Comparison of ENCODE assay signal across 7 mouse cellular contexts in genomic region chr15:79833251-79834050, GRCm38 (mm10). TPM values are rescaled to one million over a fixed set of nuclear protein-coding genes. Genes with fewer than 3 reads are reported as not detected.
A peak's percentile ranks its signal among the peaks of the same experiment; 100 is the strongest.
DNase-seq lines count a peak whose midpoint lies in the region; ATAC-seq lines count a peak whose summit lies in the region.

No protein-coding gene starts in this region.

- H3K27ac ChIP-seq in forebrain, embryonic 11.5 days (ENCODE audit: low read depth, low read length) = peak overlapping the region; percentile 79
- peak overlapping the region; percentile 87 for H3K27ac ChIP-seq in intestine, embryonic 16.5 days (ENCODE audit: low read length)
- H3K27ac ChIP-seq in lung, embryonic 15.5 days = peak overlapping the region; percentile 95

- H3K4me3 ChIP-seq in forebrain, embryonic 11.5 days (ENCODE audit: low read depth, low read length) = peak overlapping the region; percentile 65
- peak overlapping the region; percentile 77 for H3K4me3 ChIP-seq in intestine, embryonic 16.5 days (ENCODE audit: low read length)
- peak overlapping the region; percentile 85 for H3K4me3 ChIP-seq in lung, embryonic 15.5 days

- under 1% methylated on average over 35 of the region's 41 CpGs for WGBS in forebrain, embryonic 11.5 days
- under 1% methylated on average over 39 of the region's 41 CpGs for WGBS in intestine, embryonic 16.5 days
- WGBS in lung, embryonic 15.5 days = under 1% methylated on average over 39 of the region's 41 CpGs

- peak; percentile 41 to 44 for DNase-seq in spleen, postnatal 10 days (ENCODE audit: low spot score in 2 of 2)
- no peak for DNase-seq in spleen, adult 12 weeks (ENCODE audit: low spot score)
- peak; percentile 57 for DNase-seq in brain, adult 2 months (ENCODE audit: low read depth, low spot score)
- peak; percentile 72 for DNase-seq in forebrain, embryonic 11.5 days (ENCODE audit: low spot score)
- peak; percentile 66 to 72 for DNase-seq in right cerebral cortex, postnatal 10 days (ENCODE audit: low spot score in 2 of 2)

- H3K36me3 ChIP-seq in forebrain, embryonic 11.5 days (ENCODE audit: control insufficient read depth, insufficient read depth, low read length) = no peaks in the 10 kb centered on the region
- no peaks in the 10 kb centered on the region for H3K36me3 ChIP-seq in intestine, embryonic 16.5 days (ENCODE audit: control insufficient read depth, insufficient read depth, low read length)
- peaks cover 13% of the 10 kb centered on the region; the same call in 1 of the 2 replicates for H3K36me3 ChIP-seq in lung, embryonic 15.5 days

- H3K4me1 ChIP-seq in forebrain, embryonic 11.5 days (replicated peaks; ENCODE audit: control insufficient read depth, insufficient read depth, low read length) = peaks cover 25% of the 10 kb centered on the region; the same call in 1 of the 2 replicates
- H3K4me1 ChIP-seq in intestine, embryonic 16.5 days (ENCODE audit: control insufficient read depth, insufficient read depth, low read length) = peaks cover 14% of the 10 kb centered on the region
- H3K4me1 ChIP-seq in lung, embryonic 15.5 days = peaks cover 52% of the 10 kb centered on the region

- no peaks in the 10 kb centered on the region for H3K27me3 ChIP-seq in forebrain, embryonic 11.5 days (ENCODE audit: control insufficient read depth, insufficient read depth, low read length)
- no peaks in the 10 kb centered on the region for H3K27me3 ChIP-seq in intestine, embryonic 16.5 days (replicated peaks; ENCODE audit: control insufficient read depth, insufficient read depth, low read length)
- H3K27me3 ChIP-seq in lung, embryonic 15.5 days = no peaks in the 10 kb centered on the region

- H3K9ac ChIP-seq in forebrain, embryonic 11.5 days (ENCODE audit: low read length) = peak overlapping the region; percentile 90
- H3K9ac ChIP-seq in intestine, embryonic 16.5 days (ENCODE audit: low read depth, low read length) = peak overlapping the region; percentile 72
- H3K9ac ChIP-seq in lung, embryonic 15.5 days = peak overlapping the region; percentile 89

- H3K9me3 ChIP-seq in forebrain, embryonic 11.5 days (ENCODE audit: control insufficient read depth, low read length) = no peaks in the 10 kb centered on the region
- no peaks in the 10 kb centered on the region for H3K9me3 ChIP-seq in intestine, embryonic 16.5 days (ENCODE audit: control insufficient read depth, low read length)
- H3K9me3 ChIP-seq in lung, embryonic 15.5 days = no peaks in the 10 kb centered on the region

- ATAC-seq in forebrain, embryonic 11.5 days (replicated peaks; ENCODE audit: low FRiP score) = peak; percentile 11
- peak; percentile 16 for ATAC-seq in intestine, embryonic 16.5 days
- peak; percentile 55 for ATAC-seq in lung, embryonic 15.5 days (ENCODE audit: borderline replicate concordance, extremely low read depth, low FRiP score, low TSS enrichment)

- H3K4me2 ChIP-seq in forebrain, embryonic 11.5 days (ENCODE audit: low read depth, low read length, severe bottlenecking) = peak overlapping the region; percentile 94
- H3K4me2 ChIP-seq in intestine, embryonic 16.5 days (ENCODE audit: low read depth, low read length) = peak overlapping the region; percentile 95
- H3K4me2 ChIP-seq in lung, embryonic 15.5 days = peak overlapping the region; percentile 89

RNA-seq across cellular contexts. Expression of gene Npcd, which starts 0.6 kb away (rescaled TPM):
- polyA plus RNA-seq in forebrain, embryonic 11.5 days (2014; fragmentation: Nextera tagmentation; extraction: Ambion mirVana) = not detected in 2 replicates
- not detected in 2 replicates for polyA plus RNA-seq in intestine, embryonic 16.5 days (2015; fragmentation: Nextera tagmentation; extraction: Ambion mirVana)
- polyA plus RNA-seq in lung, embryonic 15.5 days (2015; fragmentation: Nextera tagmentation; extraction: Ambion mirVana) = 0.55 TPM in 1 of 2 replicates, not detected in the other

RNA-seq across cellular contexts. Expression of gene Cbx6, which starts 1.0 kb away (rescaled TPM):
- 31.2 and 32.3 TPM in 2 replicates for polyA plus RNA-seq in forebrain, embryonic 11.5 days (2014; fragmentation: Nextera tagmentation; extraction: Ambion mirVana)
- 31.4 and 31.6 TPM in 2 replicates for polyA plus RNA-seq in intestine, embryonic 16.5 days (2015; fragmentation: Nextera tagmentation; extraction: Ambion mirVana)
- 72.9 and 73.8 TPM in 2 replicates for polyA plus RNA-seq in lung, embryonic 15.5 days (2015; fragmentation: Nextera tagmentation; extraction: Ambion mirVana)

RNA-seq across cellular contexts. Expression of gene Nptxr, which starts 28.9 kb away (rescaled TPM):
- polyA plus RNA-seq in forebrain, embryonic 11.5 days (2014; fragmentation: Nextera tagmentation; extraction: Ambion mirVana) = 1.4 and 2.1 TPM in 2 replicates
- 1.3 and 1.8 TPM in 2 replicates for polyA plus RNA-seq in intestine, embryonic 16.5 days (2015; fragmentation: Nextera tagmentation; extraction: Ambion mirVana)
- 2.8 and 3.4 TPM in 2 replicates for polyA plus RNA-seq in lung, embryonic 15.5 days (2015; fragmentation: Nextera tagmentation; extraction: Ambion mirVana)

RNA-seq across cellular contexts. Expression of gene Dnal4, which starts 55.8 kb away (rescaled TPM):
- 63.9 and 76.7 TPM in 2 replicates for polyA plus RNA-seq in forebrain, embryonic 11.5 days (2014; fragmentation: Nextera tagmentation; extraction: Ambion mirVana)
- 38.8 and 43.0 TPM in 2 replicates for polyA plus RNA-seq in intestine, embryonic 16.5 days (2015; fragmentation: Nextera tagmentation; extraction: Ambion mirVana)
- 68.8 and 73.7 TPM in 2 replicates for polyA plus RNA-seq in lung, embryonic 15.5 days (2015; fragmentation: Nextera tagmentation; extraction: Ambion mirVana)

RNA-seq across cellular contexts. Expression of gene Apobec3, which starts 58.0 kb away (rescaled TPM):
- 10.0 and 10.6 TPM in 2 replicates for polyA plus RNA-seq in forebrain, embryonic 11.5 days (2014; fragmentation: Nextera tagmentation; extraction: Ambion mirVana)
- polyA plus RNA-seq in intestine, embryonic 16.5 days (2015; fragmentation: Nextera tagmentation; extraction: Ambion mirVana) = 12.9 and 16.2 TPM in 2 replicates
- polyA plus RNA-seq in lung, embryonic 15.5 days (2015; fragmentation: Nextera tagmentation; extraction: Ambion mirVana) = 30.0 and 38.5 TPM in 2 replicates
